Mouse (Mus musculus) G1E (cell line): ENCODE measurements around the gene Ccdc158. TPM values are rescaled to one million over a fixed set of nuclear protein-coding genes. Genes with fewer than 3 reads are reported as not detected.

Experiments used
- ATAC-seq: 2 replicates; pipeline ENCODE4 v1.8.0; 2016; ENCODE audit warnings: mild to moderate bottlenecking; ENCODE audit not compliant: insufficient number of reproducible peaks, poor library complexity, low FRiP score, severe bottlenecking; ENCODE audit errors: extremely low read depth
- DNase-seq: peaks from one replicate; pipeline ENCODE4 v3.0.0; 2012; ENCODE audit warnings: low spot score
- H3K27me3 ChIP-seq: 2 replicates; pipeline ENCODE4 v1.6.1; 2012; ENCODE audit warnings: mild to moderate bottlenecking, low read length, inconsistent platforms; ENCODE audit not compliant: insufficient read depth
- H3K36me3 ChIP-seq: replicated peaks from 2 replicates; pipeline ENCODE3; 2012; ENCODE audit warnings: mild to moderate bottlenecking, inconsistent platforms
- H3K4me1 ChIP-seq: 2 replicates; pipeline ENCODE4 v1.6.1; 2012; ENCODE audit warnings: low read depth, low read length, inconsistent platforms, mixed read lengths; ENCODE audit not compliant: insufficient read depth
- H3K4me3 ChIP-seq: 2 replicates; pipeline ENCODE4 v1.5.1; 2012; ENCODE audit warnings: low read depth, mild to moderate bottlenecking, inconsistent platforms, low read length, moderate library complexity, mixed read lengths
- H3K9me3 ChIP-seq: replicated peaks from 2 replicates; pipeline ENCODE4 v1.6.1; 2012; ENCODE audit warnings: inconsistent platforms
- CTCF ChIP-seq: IDR thresholded peaks from 2 replicates; pipeline ENCODE4 v1.5.1; 2012; ENCODE audit warnings: low read depth, low read length, inconsistent platforms, mixed read lengths
- GATA1 ChIP-seq: IDR thresholded peaks from 2 replicates; pipeline ENCODE4 v1.6.1; 2012; ENCODE audit warnings: borderline replicate concordance, low read length, inconsistent platforms, mixed read lengths
- GATA2 ChIP-seq: IDR thresholded peaks from 2 replicates; pipeline ENCODE4 v1.6.1; 2012; ENCODE audit warnings: low read depth, low read length, inconsistent platforms, borderline replicate concordance
- POLR2AphosphoS5 ChIP-seq: IDR thresholded peaks from 2 replicates; pipeline ENCODE4 v1.6.1; 2012; ENCODE audit warnings: low read depth, low read length, inconsistent platforms; ENCODE audit not compliant: insufficient replicate concordance
- TAL1 ChIP-seq: conservative IDR thresholded peaks from 2 replicates; pipeline ENCODE4 v1.6.1; 2012; ENCODE audit warnings: low read depth, low read length, inconsistent platforms, mixed read lengths
- polyA plus RNA-seq: library from polyadenylated mRNA; stranded (reverse); fragments of >175 nt; gene quantifications from 2 replicates; pipeline ENCODE4 v1.2.3, GENCODE M21; 2012
- total RNA-seq, 2 experiments: library from RNA; stranded (forward) in 1 of 2; stranded (reverse) in 1 of 2; fragments of 200-1000 nt in 1 of 2; fragments of >200 nt in 1 of 2; fragmentation: Nextera tagmentation in 1 of 2; gene quantifications; 2 replicates each; pipeline ENCODE4 v1.2.3; 2014 to 2017

The Ccdc158 gene
- total and polyA plus RNA-seq, 3 experiments, result 0.05 TPM; not detected in 2

DNA sequence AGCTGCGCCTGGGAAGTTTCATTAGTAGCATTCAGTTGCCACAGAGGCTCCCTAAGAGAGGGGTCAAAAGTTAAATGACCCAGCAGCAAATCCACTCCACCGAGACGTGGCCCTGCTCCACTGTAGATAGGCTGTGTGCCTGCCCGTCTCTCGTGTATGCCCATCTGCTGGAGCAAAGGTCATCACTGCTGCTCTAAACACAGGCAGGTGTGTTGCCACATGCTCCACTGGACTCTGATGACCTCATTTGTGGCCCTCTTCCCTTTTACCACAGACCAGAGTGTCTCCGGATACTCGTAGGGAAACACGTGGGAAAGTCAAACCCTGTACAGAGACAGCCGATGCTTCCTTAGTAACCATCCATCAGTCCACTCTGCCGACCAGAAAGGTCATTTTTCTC is 89.1 kb downstream of the Ccdc158 start:
- TF ChIP-seq POLR2AphosphoS5, result no peak
- no peak for TF ChIP-seq GATA1
- TF ChIP-seq GATA2, result no peak
- no peak for TF ChIP-seq CTCF
- TF ChIP-seq TAL1, result no peak
- H3K4me1 ChIP-seq, result no peaks in the 10 kb centered on the region
- DNase-seq, result no peak
- no peak for ATAC-seq
- H3K36me3 ChIP-seq, result no peaks in the 10 kb centered on the region
- H3K27me3 ChIP-seq, result peaks cover 8% of the 10 kb centered on the region
- no peaks in the 10 kb centered on the region for H3K9me3 ChIP-seq
- no peak overlapping the region for H3K4me3 ChIP-seq

DNA sequence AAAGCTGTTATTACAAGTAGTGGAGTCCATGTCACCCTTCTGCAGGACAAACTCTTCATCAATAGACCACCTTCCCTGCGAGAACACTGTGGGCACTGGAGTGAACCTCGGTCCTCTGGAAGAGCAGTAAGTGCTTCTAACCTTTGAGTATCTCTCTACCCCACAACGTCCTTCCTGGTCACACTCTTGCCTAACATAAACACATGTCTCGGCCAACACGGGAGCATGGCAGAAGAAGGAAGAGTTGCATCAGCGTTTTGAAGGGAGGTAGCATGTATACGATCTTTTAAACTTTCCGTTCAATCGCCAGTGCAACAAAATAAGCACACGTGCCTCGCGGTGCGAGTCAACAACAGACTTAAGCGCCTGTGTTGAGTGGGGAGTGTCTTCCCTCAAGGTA is 95.5 kb downstream of the Ccdc158 start:
- Histone ChIP-seq H3K4me1 (no peaks in the 10 kb centered on the region), H3K27me3 (no peaks in the 10 kb centered on the region), H3K9me3 (no peaks in the 10 kb centered on the region), H3K36me3 (no peaks in the 10 kb centered on the region), H3K4me3 (no peak overlapping the region)
- no peak for TF ChIP-seq CTCF
- no peak for TF ChIP-seq TAL1
- TF ChIP-seq GATA2, result no peak
- TF ChIP-seq POLR2AphosphoS5, result no peak
- no peak for TF ChIP-seq GATA1
- ATAC-seq (no peak), DNase-seq (no peak)

GRCm38 (mm10) chr5:92571232-92571631 is 103.8 kb downstream of the Ccdc158 start:
- ATAC-seq (no peak), DNase-seq (no peak)
- Histone ChIP-seq H3K4me3 (no peak overlapping the region), H3K9me3 (no peaks in the 10 kb centered on the region), H3K36me3 (no peaks in the 10 kb centered on the region), H3K4me1 (no peaks in the 10 kb centered on the region), H3K27me3 (peaks cover 5% of the 10 kb centered on the region)
- TF ChIP-seq POLR2AphosphoS5, result no peak
- TF ChIP-seq GATA1, result no peak
- no peak for TF ChIP-seq GATA2
- TF ChIP-seq TAL1, result no peak
- TF ChIP-seq CTCF, result no peak

DNA sequence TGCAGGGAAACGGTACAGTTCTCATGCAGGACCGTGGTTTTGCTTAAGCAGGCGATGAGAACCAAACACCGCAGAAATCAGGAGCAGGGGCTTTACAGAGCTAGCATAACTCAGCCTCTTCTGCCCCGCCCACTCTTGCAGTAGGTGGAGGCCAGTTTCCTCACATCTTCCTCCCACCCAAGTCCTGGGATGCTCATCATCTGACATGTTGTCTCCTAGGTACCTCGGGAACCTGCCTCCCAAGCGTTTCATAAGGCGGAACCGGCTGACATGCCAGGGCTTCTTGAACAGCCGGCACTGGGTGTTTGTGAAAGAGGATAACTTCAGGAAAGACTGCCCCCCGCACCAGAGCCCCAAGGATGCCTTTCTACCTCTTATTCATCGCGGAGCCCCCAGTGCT is 113.1 kb downstream of the Ccdc158 start:
- no peaks in the 10 kb centered on the region for H3K36me3 ChIP-seq
- ATAC-seq (no peak), DNase-seq (no peak)
- H3K4me1 ChIP-seq, result no peaks in the 10 kb centered on the region
- TF ChIP-seq TAL1, result no peak
- peaks cover 9% of the 10 kb centered on the region for H3K27me3 ChIP-seq
- no peak overlapping the region for H3K4me3 ChIP-seq
- H3K9me3 ChIP-seq, result no peaks in the 10 kb centered on the region

DNA sequence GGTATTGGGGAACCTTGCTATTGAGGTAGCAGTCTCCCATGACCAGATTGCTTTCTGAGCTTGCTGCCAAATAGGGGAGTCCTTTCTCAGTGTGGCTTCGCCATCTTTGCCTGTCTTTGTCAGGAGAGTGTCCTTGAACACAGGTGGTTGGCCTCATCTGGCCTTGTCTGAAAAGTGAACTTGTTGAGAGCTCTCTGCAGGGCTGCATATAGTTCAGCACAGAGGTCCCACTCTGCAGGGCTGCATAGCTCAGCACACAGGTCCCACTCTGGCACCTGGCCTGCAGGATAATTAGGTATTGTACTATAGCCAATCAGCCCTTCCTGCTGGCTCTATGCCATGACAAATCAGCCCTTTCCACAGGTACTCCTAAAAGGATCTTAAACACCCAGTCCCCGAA is 114.9 kb downstream of the Ccdc158 start:
- Histone ChIP-seq H3K4me1 (no peaks in the 10 kb centered on the region), H3K4me3 (no peak overlapping the region), H3K27me3 (peaks cover 9% of the 10 kb centered on the region), H3K36me3 (no peaks in the 10 kb centered on the region), H3K9me3 (no peaks in the 10 kb centered on the region)
- no peak for ATAC-seq
- DNase-seq, result no peak
- TF ChIP-seq CTCF, result no peak
- TF ChIP-seq GATA1, result no peak
- TF ChIP-seq GATA2, result no peak

Other genes with a start within 250 kb of the Ccdc158 start
- gene Nup54, start 240.1 kb downstream of the Ccdc158 start, total RNA-seq (2014; fragmentation: Nextera tagmentation), result 97.6 and 119 TPM in 2 replicates
- 90.7 and 101 TPM in 2 replicates for gene Nup54, start 240.1 kb downstream of the Ccdc158 start, total RNA-seq (2017)
- 19.8 and 34.0 TPM in 2 replicates for gene Nup54, start 240.1 kb downstream of the Ccdc158 start, polyA plus RNA-seq
- 31.8 and 32.6 TPM in 2 replicates for gene Scarb2, start 168.4 kb downstream of the Ccdc158 start, total RNA-seq (2014; fragmentation: Nextera tagmentation)
- gene Scarb2, start 168.4 kb downstream of the Ccdc158 start, total RNA-seq (2017), result 47.5 and 50.0 TPM in 2 replicates
- gene Scarb2, start 168.4 kb downstream of the Ccdc158 start, polyA plus RNA-seq, result 6.5 and 7.1 TPM in 2 replicates
- gene Fam47e, start 120.2 kb downstream of the Ccdc158 start, total RNA-seq (2014; fragmentation: Nextera tagmentation), result not detected in 2 replicates
- gene Fam47e, start 120.2 kb downstream of the Ccdc158 start, total RNA-seq (2017), result 0.22 TPM in 1 of 2 replicates, not detected in the other
- not detected in 2 replicates for gene Fam47e, start 120.2 kb downstream of the Ccdc158 start, polyA plus RNA-seq
- gene Stbd1, start 72.2 kb downstream of the Ccdc158 start, total RNA-seq (2014; fragmentation: Nextera tagmentation), result not detected in 2 replicates
- 0.11 TPM in 1 of 2 replicates, not detected in the other for gene Stbd1, start 72.2 kb downstream of the Ccdc158 start, total RNA-seq (2017)
- gene Stbd1, start 72.2 kb downstream of the Ccdc158 start, polyA plus RNA-seq, result not detected in 2 replicates
- not detected in 2 replicates for gene Shroom3, start 8.2 kb upstream of the Ccdc158 start, total RNA-seq (2014; fragmentation: Nextera tagmentation)
- gene Shroom3, start 8.2 kb upstream of the Ccdc158 start, total RNA-seq (2017), result 0.60 and 0.93 TPM in 2 replicates
- not detected in 2 replicates for gene Shroom3, start 8.2 kb upstream of the Ccdc158 start, polyA plus RNA-seq